Mouse (Mus musculus): ENCODE measurements around the gene Hapln2.

Hapln2 gene

GRCm38 (mm10) chr3:87980085-87980484, 47.3 kb downstream of the Hapln2 start:
- DNase-seq, result no peak

DNA sequence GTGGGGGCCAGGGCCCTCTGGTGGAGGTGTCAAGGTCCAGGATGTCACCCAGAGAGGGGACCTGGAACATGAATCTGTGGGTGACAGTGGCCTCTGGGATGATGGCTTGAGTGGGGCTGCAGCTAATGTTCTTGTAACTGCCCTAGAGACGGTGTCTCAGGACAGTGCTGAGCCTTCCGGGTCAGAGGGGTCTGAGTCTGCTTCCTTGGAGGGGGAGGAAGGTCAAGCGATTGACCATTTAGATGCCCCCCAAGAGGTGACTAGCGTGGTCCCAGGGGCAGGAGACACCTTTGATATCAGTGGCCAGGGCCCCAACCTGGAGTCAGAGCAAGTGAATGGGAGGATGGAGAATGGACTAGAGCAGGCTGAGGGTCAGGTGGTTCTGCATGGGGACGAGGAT, 47.9 kb downstream of the Hapln2 start:
- no peak for DNase-seq

DNA sequence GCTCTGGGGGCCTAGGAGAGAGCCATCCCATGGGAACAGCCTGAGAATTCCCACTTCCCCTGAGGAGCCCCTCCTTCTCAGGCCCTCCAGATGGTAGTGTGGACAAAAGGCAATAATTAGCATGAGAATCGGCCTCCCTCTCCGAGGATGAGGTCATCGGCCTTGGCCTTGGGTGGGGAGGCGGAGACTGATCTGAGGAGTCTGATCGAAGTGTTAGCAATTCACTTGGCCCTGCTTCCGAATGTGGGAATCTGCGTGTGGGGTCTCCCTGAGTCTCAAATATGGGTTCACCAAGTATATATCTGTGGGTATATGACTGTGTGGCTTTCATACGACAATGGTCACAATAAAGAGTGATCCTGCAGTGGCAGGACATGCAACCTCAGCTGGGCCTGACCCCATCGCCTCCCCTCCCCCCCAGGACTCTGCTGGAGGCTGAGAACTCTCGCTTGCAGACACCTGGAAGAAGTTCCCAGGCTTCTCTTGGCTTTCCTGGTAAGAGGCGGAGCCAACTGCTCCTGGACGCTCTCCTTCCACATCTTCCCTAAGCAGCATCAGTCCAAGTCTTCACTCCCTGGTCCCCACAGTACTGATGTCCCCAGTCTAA, 52.9 kb downstream of the Hapln2 start:
- DNase-seq, result no peak

GRCm38 (mm10) chr3:87973593-87974380, 53.6 kb downstream of the Hapln2 start:
- DNase-seq, result no peak

DNA sequence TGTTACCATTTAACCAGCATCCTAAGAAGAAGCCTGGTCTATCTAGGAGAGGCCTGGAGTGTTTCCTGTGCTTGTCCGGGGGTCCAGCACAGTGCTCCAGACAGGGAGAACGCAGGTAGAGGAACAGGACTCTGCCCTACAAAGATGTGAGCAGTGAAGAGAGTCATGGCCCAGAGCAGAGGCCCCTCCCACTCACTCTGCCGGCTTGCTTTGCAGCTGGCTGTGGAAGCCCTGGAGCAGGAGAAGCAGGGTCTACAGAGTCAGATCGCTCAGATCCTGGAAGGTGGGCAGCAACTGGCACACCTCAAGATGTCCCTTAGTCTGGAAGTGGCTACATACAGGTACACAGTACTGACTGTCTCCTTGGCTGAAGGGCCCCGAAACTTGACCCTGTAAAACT, 54.6 kb downstream of the Hapln2 start:
- DNase-seq, result no peak

GRCm38 (mm10) chr3:87972203-87972664, 55.1 kb downstream of the Hapln2 start:
- DNase-seq, result no peak

Data from cerebellum, adult 9-11 months (tissue).